Mouse (Mus musculus): Measurements from ENCODE around the gene Gm10800.
"Not testable (repeated sequence)": the region's sequence is repeated elsewhere in the genome, so short reads cannot be mapped to it uniquely, and the experiment has no call there.

Gm10800 gene

DNA sequence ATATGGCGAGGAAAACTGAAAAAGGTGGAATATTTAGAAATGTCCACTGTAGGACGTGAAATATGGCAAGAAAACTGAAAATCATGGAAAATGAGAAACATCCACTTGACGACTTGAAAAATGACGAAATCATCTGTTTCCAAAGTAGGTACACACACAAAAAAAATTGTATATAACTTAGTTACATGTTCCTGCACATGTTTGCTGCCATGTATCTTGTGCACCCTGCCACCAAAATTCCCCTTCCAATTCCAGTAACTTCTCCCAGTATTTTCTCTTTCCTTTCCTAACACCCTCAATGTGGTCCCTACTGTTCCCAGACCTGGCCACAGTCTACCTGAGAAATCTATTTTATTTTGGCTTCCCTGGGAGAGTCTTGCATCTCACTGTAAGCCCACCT is at the start of gene Gm10800:
Gene Gm10800 (minus strand): TSS at position 101 of the 400 bp plus-strand sequence.
- not testable (repeated sequence) for DNase-seq

GRCm38 (mm10) chr2:98697533-98697932 is 30.4 kb upstream of the Gm10800 start:
- DNase-seq = no peak

- not testable (repeated sequence) for DNase-seq
Measured at GRCm38 (mm10) chr2:98661937-98662336, 5.2 kb downstream of the Gm10800 start, which contains the start of gene Gm10801. Gm10801 (plus strand) TSS chr2:98662237.
